Mouse (Mus musculus) hindlimb bud, embryonic 11.5 days (tissue): ENCODE results near the gene Eml1.

Experiments
- DNase-seq: peaks from one replicate; pipeline ENCODE4 v3.0.0-alpha.2; 2012; ENCODE audit warnings: low read depth, low spot score; ENCODE audit errors: extremely low spot score

The Eml1 gene

GRCm38 (mm10) chr12:108419570-108419969 lies 48.8 kb downstream of the Eml1 start:
- no peak for DNase-seq

- DNase-seq, result no peak
These were observed 50.7 kb downstream of the Eml1 start for GRCm38 (mm10) chr12:108421477-108421876.

- DNase-seq, result no peak
These were observed 51.7 kb downstream of the Eml1 start for GRCm38 (mm10) chr12:108422495-108422857.

GRCm38 (mm10) chr12:108422858-108423631 lies 52.3 kb downstream of the Eml1 start:
- DNase-seq, result no peak

GRCm38 (mm10) chr12:108430964-108431363 lies 60.2 kb downstream of the Eml1 start:
- no peak for DNase-seq

GRCm38 (mm10) chr12:108431714-108432113 lies 61.0 kb downstream of the Eml1 start:
- no peak for DNase-seq

- no peak for DNase-seq
These were observed 61.8 kb downstream of the Eml1 start for GRCm38 (mm10) chr12:108432578-108432977.

- no peak for DNase-seq
These were observed 62.3 kb downstream of the Eml1 start for GRCm38 (mm10) chr12:108433030-108433429.

- DNase-seq, result no peak
These were observed 62.7 kb downstream of the Eml1 start for GRCm38 (mm10) chr12:108433498-108433897.

- no peak for DNase-seq
These were observed 64.8 kb downstream of the Eml1 start for GRCm38 (mm10) chr12:108435444-108436015.

- DNase-seq, result no peak
These were observed 65.5 kb downstream of the Eml1 start for GRCm38 (mm10) chr12:108436029-108436923.

- DNase-seq, result no peak
These were observed 66.7 kb downstream of the Eml1 start for GRCm38 (mm10) chr12:108437446-108437845.

GRCm38 (mm10) chr12:108443271-108443670 lies 72.5 kb downstream of the Eml1 start:
- DNase-seq, result no peak

- no peak for DNase-seq
These were observed 73.0 kb downstream of the Eml1 start for GRCm38 (mm10) chr12:108443708-108444107.

GRCm38 (mm10) chr12:108444166-108445115 lies 73.7 kb downstream of the Eml1 start:
- DNase-seq, result no peak

- DNase-seq, result no peak
These were observed 76.0 kb downstream of the Eml1 start for GRCm38 (mm10) chr12:108446721-108447120.

GRCm38 (mm10) chr12:108448396-108448795 lies 77.6 kb downstream of the Eml1 start:
- no peak for DNase-seq

GRCm38 (mm10) chr12:108449935-108450334 lies 79.2 kb downstream of the Eml1 start:
- no peak for DNase-seq

GRCm38 (mm10) chr12:108450546-108450945 lies 79.8 kb downstream of the Eml1 start:
- no peak for DNase-seq

GRCm38 (mm10) chr12:108452151-108452874 lies 81.6 kb downstream of the Eml1 start:
- no peak for DNase-seq
